Mouse (Mus musculus): Measurements from ENCODE around the gene Gm20824. TPM values are rescaled to one million over a fixed set of nuclear protein-coding genes. Genes with fewer than 3 reads are reported as not detected.

Gm20824 gene
- not detected for polyA plus RNA-seq (2017; shearing (Covaris generic))

GRCm38 (mm10) chrY:8257607-8258006 lies at the start of gene Gm20824:
TSS of gene Gm20824 (plus strand) at chrY:8257907.

Other genes starting within 250 kb of the Gm20824 start
- not detected for gene Gm20825, start 186.4 kb upstream of the Gm20824 start, polyA plus RNA-seq (2017; shearing (Covaris generic))